Mouse (Mus musculus) MEL (cell line): ENCODE measurements around the gene Gpr37l1. TPM values are rescaled to one million over a fixed set of nuclear protein-coding genes. Genes with fewer than 3 reads are reported as not detected.
"Not testable (repeated sequence)": the region's sequence is repeated elsewhere in the genome, so short reads cannot be mapped to it uniquely, and the experiment has no call there.

Experiments used
- DNase-seq: peaks from one replicate; pipeline ENCODE4 v3.0.0; 2011; ENCODE audit warnings: low read depth, low spot score
- H3K27ac ChIP-seq: 2 replicates; pipeline ENCODE4 v1.5.1; 2012; ENCODE audit warnings: low read depth, mild to moderate bottlenecking, control low read depth, low read length, moderate library complexity; ENCODE audit not compliant: control insufficient read depth
- H3K27me3 ChIP-seq, 2 experiments: fragments of 150-350 bp in 1 of 2; sonication (generic) in 1 of 2; 2 replicates each; pipeline ENCODE4 v1.6.1; 2012; ENCODE audit warnings: low read length in 2 of 2, mild to moderate bottlenecking in 2 of 2, improper control_type of control experiment in 1 of 2, moderate library complexity in 1 of 2; ENCODE audit not compliant: insufficient read depth in 2 of 2, control insufficient read depth in 1 of 2
- H3K36me3 ChIP-seq, 2 experiments: 2 replicates each; pipeline ENCODE4 v1.6.1; 2012 to 2014; ENCODE audit warnings: low read length in 2 of 2, improper control_type of control experiment in 1 of 2, inconsistent platforms in 1 of 2, mild to moderate bottlenecking in 1 of 2; ENCODE audit not compliant: insufficient read depth in 2 of 2, control insufficient read depth in 1 of 2
- H3K4me1 ChIP-seq, 2 experiments: fragments of 150-350 bp in 1 of 2; sonication (generic) in 1 of 2; 2 replicates each; pipeline ENCODE4 v1.6.1; 2012; ENCODE audit warnings: low read length in 2 of 2, improper control_type of control experiment in 1 of 2, mild to moderate bottlenecking in 1 of 2; ENCODE audit not compliant: insufficient read depth in 2 of 2, control insufficient read depth in 1 of 2
- H3K4me3 ChIP-seq, 2 experiments: fragments of 150-350 bp in 1 of 2; sonication (generic) in 1 of 2; 2 replicates each; pipeline ENCODE4 v1.5.1; 2012; ENCODE audit warnings: low read depth in 2 of 2, low read length in 2 of 2, mild to moderate bottlenecking in 2 of 2, moderate library complexity in 2 of 2, control low read depth in 1 of 2, improper control_type of control experiment in 1 of 2; ENCODE audit not compliant: control insufficient read depth in 1 of 2, insufficient read depth in 1 of 2
- H3K79me2 ChIP-seq: 2 replicates; pipeline ENCODE4 v1.6.1; 2012; ENCODE audit warnings: mild to moderate bottlenecking, low read length, moderate library complexity; ENCODE audit not compliant: control insufficient read depth, poor library complexity, insufficient read depth
- H3K9ac ChIP-seq: 2 replicates; pipeline ENCODE4 v1.6.1; 2012; ENCODE audit warnings: low read depth, mild to moderate bottlenecking, control low read depth, low read length, moderate library complexity; ENCODE audit not compliant: control insufficient read depth, poor library complexity, severe bottlenecking
- H3K9me3 ChIP-seq: fragments of 150-350 bp; sonication (generic); replicated peaks from 2 replicates; pipeline ENCODE4 v1.6.1; 2012; ENCODE audit warnings: mild to moderate bottlenecking, low read length, improper control_type of control experiment, moderate library complexity; ENCODE audit not compliant: insufficient read depth
- BHLHE40 ChIP-seq: IDR thresholded peaks from 2 replicates; pipeline ENCODE4 v1.6.1; 2012; ENCODE audit warnings: low read depth, mild to moderate bottlenecking, inconsistent platforms, low read length, improper control_type of control experiment, borderline replicate concordance
- CHD1 ChIP-seq: IDR thresholded peaks from 2 replicates; pipeline ENCODE4 v1.6.1; 2012; ENCODE audit warnings: low read depth, mild to moderate bottlenecking, inconsistent platforms, low read length, improper control_type of control experiment
- E2F4 ChIP-seq: IDR thresholded peaks from 2 replicates; pipeline ENCODE4 v1.6.1; 2011; ENCODE audit warnings: low read depth, low read length, improper control_type of control experiment, borderline replicate concordance
- GABPA ChIP-seq: IDR thresholded peaks from 2 replicates; pipeline ENCODE4 v1.6.1; 2012; ENCODE audit warnings: low read depth, mild to moderate bottlenecking, inconsistent platforms, low read length, improper control_type of control experiment, moderate library complexity
- GATA1 ChIP-seq: IDR thresholded peaks from 2 replicates; pipeline ENCODE4 v1.6.1; 2011; ENCODE audit warnings: low read depth, low read length, improper control_type of control experiment
- JUND ChIP-seq: IDR thresholded peaks from 2 replicates; pipeline ENCODE4 v1.6.1; 2011; ENCODE audit warnings: low read depth, mild to moderate bottlenecking, improper control_type of control experiment, low read length
- MXI1 ChIP-seq: IDR thresholded peaks from 2 replicates; pipeline ENCODE4 v1.6.1; 2011; ENCODE audit warnings: mild to moderate bottlenecking, low read depth, low read length, improper control_type of control experiment
- POLR2AphosphoS5 ChIP-seq: IDR thresholded peaks from 2 replicates; pipeline ENCODE4 v1.6.1; 2012; ENCODE audit warnings: low read depth, borderline replicate concordance, mild to moderate bottlenecking, inconsistent platforms, low read length, moderate library complexity, mixed read lengths
- RCOR1 ChIP-seq: IDR thresholded peaks from 2 replicates; pipeline ENCODE4 v1.6.1; 2012; ENCODE audit warnings: low read depth, mild to moderate bottlenecking, inconsistent platforms, low read length, improper control_type of control experiment
- UBTF ChIP-seq: IDR thresholded peaks from 2 replicates; pipeline ENCODE4 v1.6.1; 2012; ENCODE audit warnings: low read depth, mild to moderate bottlenecking, inconsistent platforms, low read length, improper control_type of control experiment, moderate library complexity, borderline replicate concordance; ENCODE audit not compliant: insufficient read depth
- polyA plus RNA-seq, 2 experiments: library from polyadenylated mRNA; stranded (reverse) in 1 of 2; unstranded in 1 of 2; fragments of >175 nt in 1 of 2; fragments of >200 nt in 1 of 2; gene quantifications; 2 replicates each; pipeline versions ENCODE4 v1.2.1 to v1.2.4; 2012; ENCODE audit warnings: low replicate concordance in 2 of 2, low read depth in 1 of 2; ENCODE audit not compliant: insufficient read length in 2 of 2, insufficient read depth in 1 of 2, missing spikeins in 1 of 2
- total RNA-seq: library from RNA; depleted of rRNA; stranded (reverse); fragments of 300-350 nt; gene quantifications from 2 replicates; pipeline ENCODE4 v1.2.3, GENCODE M21; 2012

Gpr37l1 gene
- total and polyA plus RNA-seq, 3 experiments, result not detected

DNA sequence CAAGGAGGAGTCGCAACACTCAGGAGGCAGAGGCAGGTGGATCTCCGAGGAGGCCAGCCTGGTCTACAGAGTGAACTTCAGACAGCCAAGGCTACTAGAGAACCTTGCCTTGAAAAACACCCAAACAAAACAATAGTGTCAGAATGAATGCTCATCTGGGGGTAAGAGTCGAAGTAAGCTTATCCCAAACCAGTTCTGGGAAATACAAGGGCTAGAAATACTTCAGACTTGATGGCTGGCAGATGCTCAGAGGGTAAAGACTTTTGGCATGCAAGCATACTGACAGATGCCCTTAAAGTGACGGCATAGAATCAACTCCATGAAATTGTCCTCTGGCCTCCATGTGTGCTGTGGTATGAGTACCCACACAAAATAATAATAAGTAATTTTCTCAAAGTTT lies 21.7 kb upstream of the Gpr37l1 start:
- no peak for TF ChIP-seq MXI1
- TF ChIP-seq BHLHE40, result no peak
- TF ChIP-seq UBTF, result no peak
- no peak for TF ChIP-seq E2F4
- TF ChIP-seq GABPA, result no peak
- TF ChIP-seq JUND, result no peak
- TF ChIP-seq, all 39 proteins: peak for 0
- Histone ChIP-seq H3K27ac (no peak overlapping the region), H3K4me3 (no peak overlapping the region), H3K27me3 (peaks cover 0 to under 1% of the 10 kb centered on the region in 2 experiments; a peak in 1 of 4 replicates), H3K79me2 (no peaks in the 10 kb centered on the region), H3K4me1 (no peaks in the 10 kb centered on the region), H3K36me3 (no peaks in the 10 kb centered on the region), H3K9me3 (no peaks in the 10 kb centered on the region), H3K9ac (no peak overlapping the region)
- DNase-seq, result no peak

DNA sequence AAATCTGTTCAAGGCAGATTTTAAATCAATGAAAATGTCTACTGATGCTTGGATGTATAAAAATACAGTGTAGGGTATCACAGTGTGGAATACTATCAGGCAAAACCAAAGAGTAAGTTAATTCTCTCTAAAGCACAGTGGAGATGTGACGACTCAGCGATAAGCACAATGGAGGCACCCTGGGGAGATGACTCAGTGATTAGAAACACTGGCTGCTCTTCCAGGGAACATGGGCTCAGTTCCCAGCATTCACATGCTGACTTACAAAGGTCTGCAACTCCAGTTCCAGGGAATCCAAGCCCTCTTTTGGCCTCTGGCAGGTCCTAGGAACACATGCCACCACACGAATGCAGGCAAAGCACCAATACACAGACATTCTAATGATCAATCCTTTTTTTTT lies 20.7 kb upstream of the Gpr37l1 start:
- Histone ChIP-seq H3K9ac (no peak overlapping the region), H3K36me3 (no peaks in the 10 kb centered on the region), H3K79me2 (no peaks in the 10 kb centered on the region), H3K4me3 (no peak overlapping the region), H3K4me1 (no peaks in the 10 kb centered on the region), H3K9me3 (no peaks in the 10 kb centered on the region), H3K27ac (no peak overlapping the region), H3K27me3 (peaks cover 0 to 1% of the 10 kb centered on the region in 2 experiments; a peak in 1 of 4 replicates)
- peak; percentile 21 for DNase-seq
- TF ChIP-seq RCOR1 (peak; percentile 35; the same call in 1 of the 2 replicates), BHLHE40 (no peak), GATA1 (peak; percentile 26; the same call in 1 of the 2 replicates), E2F4 (no peak), CHD1 (no peak), JUND (no peak), POLR2AphosphoS5 (no peak)

DNA sequence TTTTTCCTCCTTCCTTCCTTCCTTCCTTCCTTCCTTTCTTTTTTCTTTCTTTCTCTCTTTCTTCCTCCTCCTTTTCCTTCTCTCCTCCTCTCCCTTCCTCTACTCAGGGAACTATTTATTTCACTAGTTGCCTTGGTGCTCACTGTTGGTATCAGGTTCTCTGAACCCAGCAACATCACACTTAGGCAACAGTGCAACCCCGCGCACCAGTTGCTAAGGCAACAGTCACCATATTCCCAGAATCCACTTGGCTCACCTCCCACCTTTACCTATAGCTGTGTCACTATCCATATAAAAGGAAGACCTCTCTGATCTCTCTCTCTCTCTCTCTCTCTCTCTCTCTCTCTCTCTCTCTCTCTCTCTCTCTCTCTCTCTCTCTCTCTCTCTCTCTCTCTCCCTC lies 19.5 kb upstream of the Gpr37l1 start:
- not testable (repeated sequence) for H3K27me3 ChIP-seq, H3K27ac ChIP-seq, DNase-seq

More for the DNA sequence above, 19.5 kb upstream of the Gpr37l1 start:
- H3K36me3 ChIP-seq, H3K9me3 ChIP-seq, H3K9ac ChIP-seq, H3K4me3 ChIP-seq, H3K4me1 ChIP-seq, H3K79me2 ChIP-seq: not testable (repeated sequence)
